ENCODE assay signal across 12 mouse cellular contexts in the genomic region with DNA sequence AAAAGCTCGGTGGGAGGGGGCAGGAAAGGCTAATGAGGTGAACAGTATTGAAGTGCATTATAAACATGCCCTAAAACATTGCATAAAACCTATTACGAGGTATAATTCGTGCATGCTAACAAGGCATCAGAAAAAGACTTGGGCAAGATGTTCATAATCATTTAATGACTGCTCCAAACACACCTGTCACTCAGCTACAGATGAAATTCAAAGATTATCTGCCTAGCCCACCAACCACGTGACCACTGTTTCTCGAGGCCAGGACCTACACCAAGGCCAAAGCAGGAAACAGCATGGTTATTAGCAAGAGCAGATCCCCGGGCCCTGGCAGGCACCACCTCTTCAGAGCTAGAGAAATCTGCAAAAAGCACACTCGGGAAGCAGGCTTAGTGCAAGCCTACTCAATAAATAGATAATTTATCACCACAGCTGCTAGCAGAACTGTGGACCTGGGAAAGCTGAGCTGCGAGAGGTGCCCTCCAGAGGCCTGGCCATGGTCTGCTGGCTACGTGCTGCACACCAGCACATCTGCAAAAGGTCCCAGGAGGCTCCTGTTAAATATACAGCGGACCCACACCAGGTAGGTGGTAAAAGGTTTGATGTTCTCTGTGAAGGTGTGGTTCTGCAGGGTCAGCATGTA.
"Had no signal": no experiment of that assay in that cellular context is flagged by ENCODE, and none has a peak within 500 bp of the region (broad histone marks: within the 10 kb centered on the region; RNA-seq: fewer than 3 reads in every experiment).

No protein-coding gene starts in this region.

- DNase-seq: kidney, adult 18-20 months; kidney, postnatal 25 days; left cerebral cortex, postnatal 4 days; lung, adult 2 months; lung, postnatal 36 days; right cerebral cortex, adult 18-20 months; thymus, adult 2 months; thymus, postnatal 25 days had no signal

- H3K36me3 ChIP-seq: liver, embryonic 15.5 days had no signal

- H3K4me1 ChIP-seq: liver, embryonic 15.5 days had no signal

- H3K9me3 ChIP-seq: liver, embryonic 15.5 days; midbrain, embryonic 15.5 days had no signal

- H3K9ac ChIP-seq: liver, embryonic 15.5 days; midbrain, embryonic 15.5 days had no signal

- H3K27ac ChIP-seq: hindbrain, postnatal 0 days; liver, embryonic 15.5 days; midbrain, embryonic 15.5 days had no signal

- H3K4me3 ChIP-seq: liver, embryonic 15.5 days; midbrain, embryonic 15.5 days had no signal

- H3K27me3 ChIP-seq: liver, embryonic 15.5 days; midbrain, embryonic 15.5 days had no signal

- ATAC-seq: hindbrain, postnatal 0 days; lung, postnatal 0 days; midbrain, embryonic 15.5 days had no signal

- H3K4me2 ChIP-seq: liver, embryonic 15.5 days; midbrain, embryonic 15.5 days had no signal
